In the genomic region with DNA sequence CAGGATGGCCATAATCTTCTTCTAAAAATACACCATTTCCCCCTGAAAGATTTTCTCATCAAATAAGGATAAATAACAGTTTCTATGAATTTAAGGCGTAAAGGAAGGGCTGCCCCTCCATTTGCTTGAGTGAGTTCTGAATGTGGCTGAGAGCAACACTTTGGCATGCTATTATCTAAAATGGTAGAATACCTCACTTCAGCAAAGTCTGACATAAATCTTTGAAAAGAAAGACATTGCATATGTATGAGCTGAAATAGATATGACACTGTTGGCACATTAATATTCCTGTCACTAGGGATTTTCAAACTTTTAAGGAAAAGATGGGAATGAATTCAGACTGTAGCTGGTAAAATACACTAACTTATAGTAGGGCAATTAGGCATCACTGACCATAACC, we compare ENCODE assay signal across 16 mouse cellular contexts.
"Had no signal": no experiment of that assay in that cellular context is flagged by ENCODE, and none has a peak within 500 bp of the region (broad histone marks: within the 10 kb centered on the region; RNA-seq: fewer than 3 reads in every experiment).

No protein-coding gene starts in this region.

- H3K9me3 ChIP-seq: kidney, embryonic 15.5 days; liver, embryonic 13.5 days; midbrain, embryonic 12.5 days; stomach, embryonic 15.5 days had no signal

- H3K27ac ChIP-seq: kidney, embryonic 15.5 days; left cerebral cortex, adult 2 months; liver, embryonic 13.5 days; midbrain, embryonic 12.5 days; stomach, embryonic 15.5 days had no signal

- H3K9ac ChIP-seq: kidney, embryonic 15.5 days; liver, embryonic 13.5 days; midbrain, embryonic 12.5 days; stomach, embryonic 15.5 days had no signal

- H3K4me3 ChIP-seq: kidney, embryonic 15.5 days; left cerebral cortex, adult 2 months; liver, embryonic 13.5 days; midbrain, embryonic 12.5 days; stomach, embryonic 15.5 days had no signal

- H3K27me3 ChIP-seq: kidney, embryonic 15.5 days; liver, embryonic 13.5 days; midbrain, embryonic 12.5 days; stomach, embryonic 15.5 days had no signal

- DNase-seq: kidney, adult 11 months; kidney, adult 8-10 months; kidney, postnatal 10 days; kidney, postnatal 36 days; layer of hippocampus, postnatal 36 days; liver, embryonic 13.5 days; lung, adult 2 months; lung, postnatal 14 days; lung, postnatal 4 days; right cerebral cortex, postnatal 25 days; spleen, adult 18-20 months; thymus, postnatal 25 days had no signal

- H3K4me1 ChIP-seq: kidney, embryonic 15.5 days; liver, embryonic 13.5 days; midbrain, embryonic 12.5 days; stomach, embryonic 15.5 days had no signal

- H3K36me3 ChIP-seq: kidney, embryonic 15.5 days; liver, embryonic 13.5 days; midbrain, embryonic 12.5 days; stomach, embryonic 15.5 days had no signal

- H3K4me2 ChIP-seq: kidney, embryonic 15.5 days; liver, embryonic 13.5 days; midbrain, embryonic 12.5 days; stomach, embryonic 15.5 days had no signal
